Mouse (Mus musculus) right cerebral cortex, adult 18-20 months (tissue): Measurements from ENCODE around the gene Cab39l.
A peak's percentile ranks its signal among the peaks of the same experiment; 100 is the strongest.
"Not testable (repeated sequence)": the region's sequence is repeated elsewhere in the genome, so short reads cannot be mapped to it uniquely, and the experiment has no call there.

Source experiments
- DNase-seq: peaks from one replicate; pipeline ENCODE4 v3.0.0; 2022; ENCODE audit warnings: mixed read lengths

The Cab39l gene

DNA sequence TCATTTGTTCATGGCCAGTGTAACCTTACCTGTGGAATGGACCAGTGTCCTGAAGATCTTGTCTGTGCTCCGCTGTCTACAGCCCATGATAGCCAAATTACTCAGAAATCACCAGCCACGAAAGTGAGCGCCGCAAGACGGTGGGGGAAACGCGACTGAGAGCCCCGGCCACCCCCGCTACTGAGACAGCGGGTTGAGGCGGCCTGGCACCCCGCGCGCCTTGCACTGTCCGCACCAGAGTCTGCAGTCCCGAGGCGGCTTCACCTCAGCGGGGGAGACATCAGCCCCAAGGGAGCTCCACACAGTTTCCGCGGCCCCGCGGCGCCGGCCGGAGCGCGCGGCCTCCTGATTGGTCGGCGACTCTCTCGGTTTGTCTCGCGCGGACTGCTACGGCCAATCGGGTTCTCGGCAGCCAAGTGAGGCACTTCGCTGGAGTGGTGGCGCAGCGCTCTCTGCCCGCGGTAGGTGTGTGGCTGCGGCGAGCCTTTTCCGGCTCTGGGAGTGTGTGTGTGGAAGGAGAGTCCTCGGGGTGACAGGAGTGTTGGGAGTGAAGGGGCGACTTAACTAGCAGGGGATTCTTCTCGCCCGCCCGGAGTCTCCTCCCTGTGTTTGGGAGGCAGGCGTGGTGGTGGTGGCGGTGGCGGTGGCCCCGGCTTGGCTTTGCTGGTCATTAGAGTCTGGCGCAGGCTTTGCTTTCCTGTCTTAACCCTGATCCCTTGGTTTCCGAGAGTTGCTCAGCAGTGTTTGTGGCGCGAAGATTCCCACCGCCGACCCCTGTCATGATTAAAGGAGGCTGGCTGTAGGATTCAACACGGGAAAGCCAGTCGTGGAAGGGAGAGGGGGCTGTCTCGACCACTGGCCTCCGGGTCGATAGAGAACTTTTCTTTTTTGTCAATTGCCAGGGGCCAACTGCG is at the start of gene Cab39l, which contains the start of gene Setdb2:
Cab39l (plus strand) TSS at position 415 of the 914 bp plus-strand sequence.
Setdb2 (minus strand) TSS at position 327 of the 914 bp plus-strand sequence.
- DNase-seq: peak; percentile 96

GRCm38 (mm10) chr14:59395281-59395680 is 45.5 kb upstream of the Cab39l start, which contains the start of gene Phf11c:
Phf11c (minus strand) TSS chr14:59395381.
- DNase-seq: no peak

DNA sequence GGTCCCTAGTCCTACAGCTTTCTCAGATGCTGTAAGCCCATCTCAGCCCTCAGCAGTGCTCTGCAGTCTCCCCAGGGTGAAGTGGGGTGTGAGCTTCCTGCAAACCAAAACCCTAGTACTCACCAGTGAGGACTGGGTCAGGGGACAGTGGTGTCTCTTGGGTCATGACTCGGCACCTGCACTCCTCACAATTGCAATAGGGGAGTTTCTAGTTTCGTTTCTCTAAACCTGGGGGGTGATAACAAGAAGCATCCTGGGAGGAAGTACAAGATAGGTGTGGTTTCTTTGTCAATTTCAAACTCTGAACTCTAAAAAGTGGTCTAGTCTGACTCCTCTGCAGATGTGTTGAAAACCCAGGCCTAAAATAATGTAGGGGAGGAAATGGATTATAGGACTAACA is 43.8 kb upstream of the Cab39l start:
- DNase-seq: no peak

DNA sequence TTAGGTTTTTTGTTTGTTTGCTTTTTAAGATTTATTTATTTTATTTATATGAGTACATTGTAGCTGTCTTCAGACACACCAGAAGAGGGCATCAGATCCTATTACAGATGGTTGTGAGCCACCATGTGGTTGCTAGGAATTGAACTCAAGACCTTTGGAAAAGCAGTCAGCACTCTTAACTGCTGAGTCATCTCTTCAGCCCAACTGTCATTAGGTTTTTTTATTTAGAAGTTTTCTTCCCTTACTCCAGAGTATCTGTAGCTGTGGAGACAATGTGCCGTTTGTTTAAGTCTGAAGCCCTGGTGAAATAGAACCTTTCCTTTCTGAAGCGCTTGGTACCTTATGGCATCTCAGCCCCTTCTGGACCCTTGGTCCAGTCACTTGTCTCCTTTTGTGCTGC is 25.8 kb upstream of the Cab39l start:
- DNase-seq: not testable (repeated sequence)

DNA sequence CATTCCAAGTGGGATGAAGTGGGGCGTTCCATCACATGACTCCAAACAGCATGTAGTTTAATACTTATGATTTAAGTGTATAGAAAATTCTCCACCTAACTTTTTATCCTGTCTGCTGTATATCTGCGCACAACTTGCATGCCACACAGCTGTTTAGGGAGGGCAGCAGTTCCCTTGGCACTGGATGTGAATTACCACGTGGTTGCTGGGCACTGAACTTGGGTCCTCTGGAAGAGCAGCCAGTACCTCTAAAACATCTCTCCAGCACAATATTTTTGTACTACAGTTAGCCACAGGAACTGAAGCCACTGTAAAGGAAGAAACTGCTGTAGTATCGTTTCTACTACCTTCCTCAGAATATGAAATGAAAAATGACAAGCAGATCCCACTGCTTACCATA is 22.6 kb upstream of the Cab39l start:
- no peak for DNase-seq

- DNase-seq: no peak
These were observed 17.7 kb upstream of the Cab39l start for GRCm38 (mm10) chr14:59422912-59423663.

DNA sequence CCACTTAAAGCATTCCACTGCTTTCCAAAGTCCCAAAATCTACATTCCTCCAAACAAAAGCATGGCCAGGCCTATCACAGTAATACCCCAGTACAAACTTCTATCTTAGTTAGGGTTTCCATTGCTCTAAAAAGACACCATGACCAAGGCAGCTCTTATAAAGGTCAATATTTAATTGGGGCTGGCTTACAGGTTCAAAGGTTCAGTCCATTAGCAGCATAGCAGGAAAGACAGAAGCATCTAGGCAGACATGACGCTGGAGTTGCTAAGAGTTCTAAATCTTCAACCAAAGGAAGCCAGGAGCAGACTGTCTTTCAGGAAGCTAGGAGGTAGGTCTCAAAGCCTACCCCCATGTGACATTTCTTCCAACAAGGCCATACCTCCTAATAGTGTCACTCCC is 10.2 kb upstream of the Cab39l start:
- no peak for DNase-seq

- no peak for DNase-seq
These were observed 6.9 kb upstream of the Cab39l start for GRCm38 (mm10) chr14:59433902-59434301.

DNA sequence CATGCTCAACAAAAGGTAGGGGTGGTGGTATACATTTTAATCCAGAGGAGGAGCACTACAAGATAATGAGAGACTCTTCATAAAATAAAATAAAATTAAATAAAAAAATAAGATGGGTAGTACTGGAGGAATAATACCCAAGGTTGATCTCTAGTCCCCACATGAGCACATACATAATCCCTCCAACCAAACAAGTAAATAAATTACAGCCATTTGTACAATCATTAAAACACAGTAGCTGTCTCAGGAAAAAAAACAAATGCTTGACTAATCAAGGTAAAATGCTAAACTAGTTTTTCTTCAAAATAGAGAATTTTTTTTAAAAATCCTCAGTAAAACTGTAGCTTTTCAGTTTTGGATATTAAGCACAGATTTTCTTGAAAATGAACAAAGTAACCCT is 5.6 kb upstream of the Cab39l start:
- DNase-seq: no peak

DNA sequence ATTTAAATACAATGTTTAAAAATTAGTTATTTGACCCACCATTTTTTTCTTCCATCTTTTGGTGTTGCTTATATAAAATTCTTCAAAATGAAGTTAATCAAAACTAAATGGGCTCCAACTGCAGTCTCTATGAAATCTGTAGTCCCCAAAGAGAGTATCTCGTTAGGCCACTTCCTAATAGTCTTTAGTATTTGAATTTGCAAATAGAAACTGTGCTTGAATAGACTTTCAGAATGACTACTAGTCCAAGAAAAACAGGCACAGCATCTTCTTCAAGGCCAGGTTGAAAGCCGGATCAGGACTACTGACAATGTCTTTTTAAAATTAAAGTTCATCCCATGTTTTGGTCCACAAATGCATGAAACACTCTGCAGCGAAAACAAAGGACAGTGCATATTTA is 3.4 kb upstream of the Cab39l start:
- no peak for DNase-seq

DNA sequence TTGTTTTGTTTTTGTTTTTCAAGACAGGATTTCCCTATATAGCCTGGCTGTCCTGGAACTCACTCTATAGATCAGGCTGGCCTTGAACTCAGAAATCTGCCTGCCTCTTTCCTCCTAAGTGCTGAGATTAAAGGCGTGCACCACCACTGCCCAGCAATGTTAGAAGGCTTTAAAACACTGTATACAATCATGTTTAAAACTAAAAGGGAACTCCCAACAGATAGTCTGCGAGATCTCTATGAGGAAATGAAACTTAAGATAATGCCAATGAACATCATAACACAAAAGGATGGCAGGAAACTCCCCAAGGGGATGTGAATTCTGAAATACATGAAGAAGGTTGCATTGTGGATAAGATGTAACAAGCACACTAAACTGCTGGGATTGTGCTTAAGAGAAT is 2.3 kb upstream of the Cab39l start:
- DNase-seq: no peak

DNA sequence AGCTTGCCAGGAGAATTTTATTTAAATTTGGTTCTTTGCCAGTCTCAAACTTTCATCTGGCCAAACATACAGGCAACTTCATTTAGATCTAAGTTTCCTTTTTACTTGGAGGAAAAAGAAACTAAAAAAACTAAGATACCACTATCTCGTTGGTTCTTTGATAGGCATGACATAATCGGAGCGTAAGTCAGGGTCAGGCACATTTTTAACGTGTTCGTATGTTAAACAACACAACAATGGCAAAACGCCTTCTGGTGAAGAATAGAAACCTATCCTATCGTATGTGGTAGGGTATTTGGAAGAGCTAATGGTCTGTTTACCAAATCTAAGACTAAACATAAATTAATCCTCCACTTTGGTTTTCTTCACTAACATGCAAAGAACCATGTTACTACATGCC is 733 bp upstream of the Cab39l start:
- DNase-seq: no peak

- DNase-seq: no peak
These were observed 667 bp downstream of the Cab39l start for GRCm38 (mm10) chr14:59441472-59441805.

DNA sequence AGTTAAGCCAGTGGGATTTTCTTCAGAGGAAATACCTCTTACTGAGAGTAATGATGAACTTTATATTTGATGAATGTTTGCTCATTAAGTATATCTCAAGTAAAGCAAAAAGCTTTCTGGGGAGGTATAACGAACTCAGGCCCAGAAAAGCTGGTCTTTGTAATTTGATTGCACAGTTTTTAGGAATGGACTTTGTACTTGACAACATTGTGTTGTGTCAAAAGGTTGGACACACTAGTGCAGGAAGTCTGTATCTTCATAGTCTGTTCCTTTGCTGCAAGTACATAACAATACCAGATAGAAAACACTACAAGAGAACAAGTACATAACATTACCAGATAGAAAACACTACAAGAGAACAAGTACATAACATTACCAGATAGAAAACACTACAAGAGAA is 4.6 kb downstream of the Cab39l start:
- no peak for DNase-seq

- DNase-seq: no peak
These were observed 7.2 kb downstream of the Cab39l start for GRCm38 (mm10) chr14:59447981-59448380.

DNA sequence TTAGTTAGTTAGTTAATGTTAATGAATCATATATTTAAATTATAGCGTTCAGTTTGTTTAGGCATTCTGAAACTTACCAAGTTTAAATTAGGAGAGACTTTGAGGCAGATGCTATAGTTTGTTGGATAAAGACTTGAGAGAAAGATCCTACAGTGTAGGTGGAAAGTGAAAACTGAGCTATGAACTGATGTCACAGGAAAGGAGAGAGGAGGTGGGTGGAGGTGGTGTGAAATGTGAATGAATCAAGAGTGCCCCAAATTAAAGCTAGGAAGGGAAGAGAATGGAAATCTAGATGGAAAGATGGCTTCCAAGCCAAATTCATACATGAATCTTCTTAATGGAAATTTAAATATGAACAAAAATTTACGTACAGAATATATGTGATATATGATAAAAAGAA is 25.7 kb downstream of the Cab39l start:
- peak; percentile 28 for DNase-seq

DNA sequence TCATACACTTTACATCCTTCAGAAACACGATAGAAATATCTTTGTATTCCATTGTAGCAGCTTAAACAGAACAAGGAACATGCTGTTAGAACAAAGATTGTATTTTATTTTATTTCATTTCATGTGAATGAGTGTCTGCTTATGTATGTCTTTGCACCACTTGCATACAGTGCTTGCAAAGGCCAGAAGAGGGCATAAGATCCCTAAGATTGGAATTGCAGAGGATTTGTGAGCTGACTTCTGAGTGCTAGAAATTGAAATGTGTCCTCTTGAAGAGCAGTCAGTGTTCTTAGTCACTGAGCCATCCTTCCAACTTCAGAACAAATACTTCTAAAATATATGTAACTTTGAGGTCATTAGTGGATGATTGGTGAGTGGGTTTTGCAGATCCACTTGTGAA is 27.0 kb downstream of the Cab39l start:
- no peak for DNase-seq

DNA sequence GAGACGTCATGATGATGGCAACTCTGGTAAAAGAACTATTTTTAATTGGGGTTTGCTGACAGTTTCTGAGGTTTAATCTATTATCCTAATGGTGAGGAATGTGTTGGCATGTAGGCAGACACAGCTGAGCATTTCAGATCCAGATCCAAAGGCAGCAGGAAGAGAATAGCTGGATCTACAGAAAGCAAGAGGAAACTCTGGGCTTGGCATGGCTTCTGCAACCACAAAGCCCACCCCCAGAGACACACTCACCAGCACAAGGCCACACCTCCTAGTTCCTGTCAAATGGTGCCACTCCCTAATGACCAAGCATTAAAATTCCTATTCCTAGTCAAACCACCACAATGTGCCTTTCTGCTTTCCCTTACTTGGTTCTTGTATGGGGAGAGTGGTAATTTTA is 30.0 kb downstream of the Cab39l start:
- no peak for DNase-seq

DNA sequence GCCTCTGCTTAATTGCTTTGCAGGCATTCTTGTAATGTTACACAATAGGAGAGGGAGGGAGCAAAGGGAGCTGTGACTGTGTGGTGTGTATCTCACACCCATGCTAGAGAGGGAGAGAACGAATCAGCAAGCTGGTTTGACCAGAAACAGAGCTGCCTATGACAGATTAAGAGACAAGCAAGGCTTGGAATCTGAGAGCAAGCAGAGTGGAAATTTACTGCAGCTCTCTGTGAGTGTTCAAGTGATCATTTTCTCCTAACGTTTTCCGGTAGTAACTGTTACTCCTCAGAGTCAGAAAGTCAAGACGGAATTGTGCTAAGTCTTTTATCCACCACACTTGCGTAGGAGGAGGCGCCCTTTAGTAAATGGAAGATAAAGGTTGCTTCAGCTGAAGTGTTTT is 37.9 kb downstream of the Cab39l start:
- peak; percentile 58 for DNase-seq

DNA sequence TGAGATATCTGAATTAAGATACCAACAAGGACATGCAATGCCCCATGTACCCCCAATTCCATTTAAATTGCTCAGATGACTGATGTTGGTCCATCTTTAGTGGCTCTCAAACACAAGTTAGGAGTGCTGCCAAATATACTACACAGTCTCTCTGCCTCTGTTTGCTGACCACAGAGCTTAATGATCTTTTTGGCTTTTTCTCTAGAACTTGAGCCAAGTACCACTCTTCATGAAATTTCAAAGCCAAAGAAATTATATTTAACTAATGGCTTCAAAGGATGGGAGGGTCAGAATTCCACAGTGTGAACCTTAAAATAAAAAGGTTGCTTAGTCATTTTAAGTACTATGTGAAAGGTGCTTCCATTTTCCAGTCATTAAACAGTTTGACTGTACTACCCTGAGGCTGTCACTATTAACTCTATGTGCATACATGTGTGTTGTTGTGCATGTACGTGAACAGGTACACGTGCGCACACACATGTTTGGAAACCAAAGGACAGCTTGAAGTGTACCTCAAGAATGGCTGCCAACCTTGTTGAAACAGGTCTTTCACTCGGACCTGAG is 44.6 kb downstream of the Cab39l start:
- DNase-seq: no peak

GRCm38 (mm10) chr14:59492376-59492775 is 51.6 kb downstream of the Cab39l start:
- no peak for DNase-seq

- DNase-seq: no peak
These were observed 57.2 kb downstream of the Cab39l start for GRCm38 (mm10) chr14:59497928-59498327.

DNA sequence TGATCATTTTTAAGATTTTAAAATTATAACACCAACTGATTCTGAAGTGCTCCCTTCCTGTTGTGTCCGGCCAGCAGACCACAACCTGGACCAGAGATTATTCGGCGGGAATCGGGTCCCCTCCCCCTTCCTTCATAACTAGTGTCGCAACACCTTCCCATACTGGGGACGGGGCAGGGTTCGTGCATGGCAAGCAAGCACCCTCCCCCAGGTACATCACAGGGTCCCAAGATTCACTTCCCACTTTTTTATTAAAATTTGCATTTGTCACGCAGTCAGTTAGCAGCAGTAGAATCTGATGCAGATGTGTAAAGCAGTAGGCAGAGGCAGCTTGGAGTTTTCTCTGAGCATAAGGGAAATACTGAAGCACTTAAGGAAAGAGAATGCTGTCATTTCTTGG is 64.1 kb downstream of the Cab39l start:
- no peak for DNase-seq

- no peak for DNase-seq
These were observed 65.4 kb downstream of the Cab39l start for GRCm38 (mm10) chr14:59506139-59506538.
